Mouse (Mus musculus) kidney, adult 2 months (tissue): ENCODE results near the gene Zfp420.

Experiments used
- CTCF ChIP-seq: fragments of 200-500 bp; conservative IDR thresholded peaks from 2 replicates; pipeline ENCODE4 v1.5.1; 2011; ENCODE audit warnings: low read depth, mild to moderate bottlenecking, control low read depth, low read length, moderate library complexity, mixed read lengths; ENCODE audit not compliant: insufficient read depth, insufficient read length
- POLR2A ChIP-seq: fragments of 200-500 bp; IDR thresholded peaks from one replicate; pipeline ENCODE4 v1.6.1; 2011; ENCODE audit warnings: low read depth, low read length, control low read depth

DNA sequence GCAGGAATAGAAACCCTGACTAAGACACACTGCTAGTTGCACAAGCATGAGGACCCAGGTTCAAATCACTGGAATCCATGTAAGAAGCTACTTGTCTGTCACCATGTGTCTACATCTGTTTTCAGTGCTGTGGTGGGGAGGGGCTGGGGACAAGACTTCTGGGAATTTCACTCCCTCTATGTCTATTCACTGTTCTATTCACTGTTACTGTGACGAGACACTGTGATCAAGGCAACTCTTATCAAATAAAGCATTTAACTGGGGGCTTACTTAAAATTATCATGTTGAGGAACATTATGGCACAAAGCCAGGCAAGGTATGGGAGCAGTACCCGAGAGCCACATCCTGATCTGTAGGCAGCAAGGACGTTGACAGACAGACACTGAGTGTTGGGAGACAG, 20.5 kb upstream of the Zfp420 start:
- TF ChIP-seq POLR2A (no peak), CTCF (no peak)
